Mouse (Mus musculus) adrenal gland, adult 18-20 months (tissue): Measurements from ENCODE around the gene Tfip11. TPM values are rescaled to one million over a fixed set of nuclear protein-coding genes. Genes with fewer than 3 reads are reported as not detected.
A peak's percentile ranks its signal among the peaks of the same experiment; 100 is the strongest.

ENCODE experiments used
- DNase-seq, 2 experiments: peaks; one replicate each; pipeline ENCODE4 v3.0.0; 2021 to 2022; ENCODE audit warnings: low spot score in 2 of 2
- total RNA-seq, 2 experiments: library from RNA; stranded (reverse); gene quantifications; 1 replicate in 1 of 2; 2 replicates in 1 of 2; pipeline ENCODE4 v1.2.3; 2021

Tfip11 gene
- total RNA-seq, 2 experiments from 2014 or later = 38.6 to 41.8 TPM

GRCm38 (mm10) chr5:112356322-112356721, 30.2 kb downstream of the Tfip11 start:
- no peak for DNase-seq

DNA sequence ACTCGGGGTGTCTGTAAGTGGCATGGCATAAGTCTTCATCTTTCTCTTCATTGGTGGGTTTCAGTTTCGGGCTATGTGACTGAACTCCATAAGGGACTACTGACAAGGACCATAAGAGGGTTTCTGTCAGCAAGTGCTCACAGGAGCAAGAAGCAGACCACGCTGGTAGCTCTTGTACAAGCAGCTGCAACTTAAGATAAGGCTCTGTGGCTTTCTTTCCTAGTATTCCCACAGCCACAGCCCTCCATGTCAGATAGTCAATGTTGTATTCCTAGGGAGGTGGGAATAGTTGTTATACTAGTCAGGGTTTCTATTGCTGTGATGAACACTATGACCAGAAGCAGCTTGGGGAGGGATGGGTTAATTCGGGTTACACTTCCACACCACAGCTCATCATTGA, 33.4 kb downstream of the Tfip11 start:
- no peak for DNase-seq

- DNase-seq = no peak
Observed at GRCm38 (mm10) chr5:112360077-112360476, 33.9 kb downstream of the Tfip11 start.

DNA sequence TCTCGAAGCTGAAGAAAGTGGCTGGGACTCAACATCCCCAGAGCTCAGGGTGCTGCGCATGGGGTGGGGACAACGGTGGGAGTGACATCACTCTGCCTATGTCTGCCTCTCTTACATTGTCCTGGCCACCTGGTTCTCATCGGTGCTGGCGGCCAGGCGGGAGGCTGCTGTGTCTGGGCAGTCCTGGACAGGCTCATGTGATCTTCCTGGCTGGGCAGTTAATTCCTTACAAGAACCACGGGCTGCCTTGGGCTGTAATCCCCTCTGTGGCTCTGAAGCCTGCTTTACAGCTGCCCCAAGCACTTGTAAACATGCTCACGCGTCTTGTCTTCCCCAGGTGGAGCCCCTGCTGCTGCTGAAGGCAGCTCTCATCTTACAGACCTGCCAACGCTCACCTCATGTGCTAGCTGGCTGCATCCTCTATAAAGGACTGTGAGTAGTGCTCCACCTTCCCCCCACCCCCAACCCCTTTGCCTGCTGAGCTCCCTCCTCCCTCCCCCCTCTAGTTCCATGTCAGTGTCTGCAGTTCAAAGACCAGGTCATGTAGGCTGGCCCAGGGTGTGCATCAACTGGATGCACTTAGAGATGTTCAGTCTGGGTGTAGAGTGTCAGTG, 38.1 kb downstream of the Tfip11 start:
- DNase-seq = no peak

GRCm38 (mm10) chr5:112366879-112367278, 40.7 kb downstream of the Tfip11 start:
- DNase-seq = no peak

DNA sequence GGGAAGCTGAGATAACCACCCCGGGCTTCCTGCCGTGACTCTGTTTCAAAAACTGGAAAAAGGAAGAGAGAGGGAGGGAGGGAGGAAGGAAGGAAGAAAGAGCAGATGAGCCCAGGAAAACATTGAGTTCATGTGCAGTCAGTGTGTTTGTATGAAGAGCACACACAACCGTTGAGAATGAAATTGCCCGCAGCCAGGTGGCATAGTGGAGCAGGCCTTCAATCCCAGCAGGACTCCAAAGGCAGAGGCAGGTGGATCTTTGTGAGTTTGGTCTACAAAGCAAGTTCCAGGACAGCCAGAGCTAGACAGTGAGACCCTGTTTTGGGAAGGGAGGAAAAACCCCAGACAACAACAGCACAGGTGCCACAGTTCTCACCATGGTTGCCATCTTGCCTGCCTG, 41.2 kb downstream of the Tfip11 start:
- DNase-seq = no peak

GRCm38 (mm10) chr5:112367929-112368328, 41.8 kb downstream of the Tfip11 start:
- DNase-seq = no peak

DNA sequence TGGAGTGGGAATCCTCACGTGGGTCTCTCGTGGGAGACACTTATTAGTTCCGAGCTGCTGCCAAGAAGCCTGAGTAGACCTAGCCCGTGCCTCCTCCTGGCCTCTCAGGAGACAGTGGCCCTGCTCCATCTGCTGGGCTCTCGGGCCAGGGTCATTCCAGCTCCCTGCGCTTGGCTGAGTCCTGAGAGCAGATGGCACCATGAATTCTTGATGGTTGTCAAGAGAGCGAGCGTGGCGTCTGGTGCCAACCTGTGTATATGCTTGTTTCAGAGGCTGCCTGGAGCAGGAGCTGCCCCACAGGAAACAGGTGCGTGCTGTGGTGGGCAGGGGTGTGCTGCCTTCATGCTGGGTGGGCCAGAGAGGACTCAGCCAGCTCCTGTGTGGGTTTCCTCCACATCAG, 42.5 kb downstream of the Tfip11 start:
- DNase-seq = no peak

- no peak for DNase-seq
Observed at GRCm38 (mm10) chr5:112369326-112369725, 43.2 kb downstream of the Tfip11 start.

DNA sequence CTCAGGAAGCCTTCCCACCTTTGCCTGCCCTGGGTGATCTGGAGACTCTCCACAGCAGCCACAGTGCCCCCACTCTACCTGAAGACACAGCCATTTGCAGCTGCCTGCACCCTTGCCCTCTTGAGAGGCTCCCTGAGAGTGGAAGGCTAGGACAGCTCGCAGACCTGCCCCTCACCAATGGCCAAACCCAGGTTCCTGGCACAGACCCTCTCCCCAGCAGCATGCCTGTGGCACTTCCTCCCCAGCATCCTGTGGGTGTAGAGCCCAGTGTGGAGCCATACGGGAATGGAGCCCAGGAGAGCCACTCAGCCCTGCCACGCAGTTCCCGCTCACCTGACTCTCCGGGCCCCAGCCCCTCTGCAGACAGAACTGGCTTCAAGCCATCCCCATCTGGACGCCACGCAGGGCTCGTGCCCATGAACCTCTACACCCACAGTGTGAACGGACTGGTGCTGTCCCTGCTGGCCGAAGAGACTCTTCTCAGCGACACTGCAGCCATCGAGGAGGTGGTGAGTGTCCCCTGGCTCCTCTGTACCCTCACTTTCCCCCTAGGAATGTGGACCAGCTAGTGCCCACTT, 44.2 kb downstream of the Tfip11 start:
- no peak for DNase-seq

GRCm38 (mm10) chr5:112371933-112372332, 45.8 kb downstream of the Tfip11 start:
- DNase-seq = no peak

GRCm38 (mm10) chr5:112376111-112376510, 50.0 kb downstream of the Tfip11 start:
- no peak for DNase-seq

DNA sequence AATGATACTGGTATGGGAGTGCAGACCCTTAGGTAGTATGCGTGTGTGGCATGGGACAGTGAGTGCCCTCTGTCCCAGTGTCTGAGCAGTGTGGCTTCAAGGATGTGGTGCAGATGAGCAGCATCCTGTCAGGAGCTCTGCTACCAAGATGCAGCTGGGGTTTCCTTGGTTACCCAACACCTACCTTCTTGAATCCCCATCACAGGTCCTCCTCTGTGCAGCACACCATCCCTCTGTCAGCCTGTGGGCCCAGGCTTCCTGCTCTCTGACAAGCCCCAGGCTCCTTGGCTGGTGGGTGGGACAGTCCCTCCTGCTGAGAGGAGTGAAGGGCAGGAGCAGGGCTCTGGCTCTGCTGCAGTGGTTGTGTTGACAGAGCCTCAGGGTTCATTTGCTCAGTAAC, 51.2 kb downstream of the Tfip11 start:
- no peak for DNase-seq

DNA sequence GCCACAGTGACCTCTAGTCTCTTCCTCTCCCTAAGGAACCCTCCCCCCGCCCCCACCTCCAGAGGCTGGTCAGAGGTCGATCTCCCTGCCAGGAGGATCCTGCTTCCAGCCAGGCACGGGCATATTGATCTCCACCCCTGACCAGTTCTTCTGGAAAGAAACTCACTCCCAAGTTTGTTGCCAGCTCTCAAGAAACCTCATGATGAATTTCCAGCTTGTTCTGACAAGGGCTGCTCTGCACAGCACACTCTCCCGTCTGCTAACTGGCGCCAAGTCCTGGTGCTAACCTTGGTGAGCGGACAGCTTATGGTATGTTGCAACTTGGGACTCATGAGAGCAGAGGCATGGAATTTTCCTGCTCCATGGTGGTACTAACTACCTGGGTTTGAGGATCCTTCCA, 52.6 kb downstream of the Tfip11 start:
- DNase-seq = peak in 1 of 2 experiments; percentile 33

- peak in 1 of 2 experiments; percentile 29 for DNase-seq
Observed at GRCm38 (mm10) chr5:112381154-112381553, 55.0 kb downstream of the Tfip11 start.

GRCm38 (mm10) chr5:112382042-112382441, 55.9 kb downstream of the Tfip11 start:
- DNase-seq = no peak

DNA sequence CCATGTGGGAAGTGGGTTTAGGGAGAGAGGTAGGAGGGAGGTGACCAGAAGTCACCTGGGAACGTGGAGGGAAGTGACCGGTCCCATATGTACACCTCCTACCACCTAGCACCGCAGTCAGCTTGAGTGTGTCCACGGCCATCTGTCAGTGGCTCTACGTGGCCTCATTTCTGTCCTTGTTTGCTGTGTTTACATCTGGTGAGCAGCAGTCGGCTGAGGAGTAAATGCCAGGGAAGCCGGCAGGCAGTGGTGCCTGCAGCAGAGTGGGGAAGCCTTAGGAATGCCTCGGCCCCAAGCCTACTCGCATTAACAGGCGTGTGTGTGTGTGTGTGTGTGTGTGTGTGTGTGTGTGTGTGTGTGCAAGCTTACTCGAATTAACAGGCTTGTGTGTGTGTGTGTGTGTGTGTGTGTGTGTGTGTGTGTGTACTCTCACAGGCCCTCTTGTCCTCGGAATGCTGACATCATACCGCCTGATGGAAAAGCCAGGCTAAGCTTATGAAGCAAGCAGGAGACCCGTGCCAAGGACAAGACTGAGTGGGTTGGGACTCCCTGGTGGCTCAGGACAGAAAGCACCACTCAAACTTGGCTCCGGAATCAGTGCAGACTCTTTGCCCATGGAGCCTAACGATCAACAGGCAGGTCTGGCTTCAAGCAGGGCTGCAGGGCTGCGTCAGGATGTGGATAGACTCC, 56.6 kb downstream of the Tfip11 start:
- DNase-seq = peak; percentile 29 to 37

GRCm38 (mm10) chr5:112384805-112385472, 58.8 kb downstream of the Tfip11 start:
- no peak for DNase-seq

- no peak for DNase-seq
Observed at GRCm38 (mm10) chr5:112385973-112386372, 59.8 kb downstream of the Tfip11 start.
